Mouse (Mus musculus): ENCODE results near the gene Tent5c. TPM values are rescaled to one million over a fixed set of nuclear protein-coding genes. Genes with fewer than 3 reads are reported as not detected.

Gene Tent5c
- polyA plus RNA-seq (2012; rRNA removed) = 38.9 and 49.8 TPM in 2 replicates

DNA sequence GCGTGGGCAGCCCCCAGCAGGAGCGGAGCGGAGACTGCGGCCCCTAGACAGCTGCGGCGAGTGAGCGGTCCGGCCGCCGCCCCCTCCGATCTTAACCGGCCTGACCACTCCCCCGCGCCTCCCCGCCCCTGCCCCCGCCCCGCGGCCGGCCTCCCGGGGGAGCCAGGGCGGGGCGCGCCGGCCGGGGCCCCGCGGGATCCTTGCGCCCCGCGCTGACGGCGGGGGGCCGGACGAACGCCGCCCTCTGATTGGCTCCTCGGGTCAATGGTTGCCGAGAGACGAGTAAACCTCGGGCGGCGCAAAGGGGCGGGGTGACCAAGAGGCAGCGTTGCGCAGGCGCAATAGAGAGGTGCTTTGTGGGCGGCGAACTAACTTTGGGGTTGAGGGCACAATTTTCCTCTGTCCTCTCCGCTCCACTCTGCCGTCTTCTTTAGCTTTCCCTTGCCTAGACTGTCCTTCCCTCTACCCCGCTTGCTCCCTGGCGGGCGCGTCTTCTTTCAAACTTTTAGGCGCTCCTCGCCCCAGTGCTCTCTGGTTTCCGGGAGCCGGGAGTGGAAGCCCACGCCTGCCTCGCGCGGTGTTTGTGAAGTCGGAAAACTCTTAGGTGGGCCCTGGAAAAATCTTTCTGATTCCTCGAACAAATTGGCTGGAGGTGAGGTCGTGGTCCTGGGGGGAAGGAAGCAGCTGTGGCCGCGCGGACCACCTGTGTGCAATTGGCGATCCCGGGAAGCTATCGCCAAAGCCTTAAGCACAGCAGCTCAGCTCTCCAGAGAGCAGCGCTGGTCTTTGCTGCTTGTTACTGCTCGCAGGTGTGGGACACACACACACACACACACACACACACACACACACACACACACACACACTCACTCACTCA lies at the start of gene Tent5c:
Gene Tent5c (minus strand): TSS at position 192 of the 877 bp plus-strand sequence.

Other genes starting within 250 kb of the Tent5c start
- 3.9 and 4.4 TPM in 2 replicates for gene Man1a2, start 196.2 kb upstream of the Tent5c start, polyA plus RNA-seq (2012; rRNA removed)